Mouse (Mus musculus) MEL (cell line): Measurements from ENCODE around the gene Upk3b.

Source experiments
- CTCF ChIP-seq, 3 experiments: IDR thresholded peaks in 2 of 3; conservative IDR thresholded peaks in 1 of 3; 2 replicates each; pipeline ENCODE4 v1.5.1; 2011 to 2012; ENCODE audit warnings: low read length in 3 of 3, low read depth in 2 of 3, mild to moderate bottlenecking in 2 of 3, improper control_type of control experiment in 1 of 3, inconsistent platforms in 1 of 3, mixed read lengths in 1 of 3, moderate library complexity in 1 of 3; ENCODE audit not compliant: control insufficient read depth in 1 of 3, insufficient read depth in 1 of 3, poor library complexity in 1 of 3, severe bottlenecking in 1 of 3
- EP300 ChIP-seq, 2 experiments: IDR thresholded peaks; 2 replicates each; pipeline ENCODE4 v1.6.1; 2011; ENCODE audit warnings: improper control_type of control experiment in 2 of 2, low read length in 2 of 2, low read depth in 1 of 2, mild to moderate bottlenecking in 1 of 2
- JUND ChIP-seq: IDR thresholded peaks from 2 replicates; pipeline ENCODE4 v1.6.1; 2011; ENCODE audit warnings: low read depth, mild to moderate bottlenecking, improper control_type of control experiment, low read length
- POLR2A ChIP-seq, 2 experiments: IDR thresholded peaks; 2 replicates each; pipeline ENCODE4 v1.6.1; 2011 to 2012; ENCODE audit warnings: low read length in 2 of 2, mild to moderate bottlenecking in 2 of 2, control low read depth in 1 of 2, improper control_type of control experiment in 1 of 2, low read depth in 1 of 2, moderate library complexity in 1 of 2; ENCODE audit not compliant: control insufficient read depth in 1 of 2, insufficient read depth in 1 of 2, poor library complexity in 1 of 2
- USF2 ChIP-seq, 2 experiments: IDR thresholded peaks; 2 replicates each; pipeline ENCODE4 v1.6.1; 2011 to 2012; ENCODE audit warnings: improper control_type of control experiment in 2 of 2, low read length in 2 of 2, borderline replicate concordance in 1 of 2, inconsistent platforms in 1 of 2, low read depth in 1 of 2, mild to moderate bottlenecking in 1 of 2; ENCODE audit not compliant: insufficient read depth in 1 of 2
- ZMIZ1 ChIP-seq: IDR thresholded peaks from 2 replicates; pipeline ENCODE4 v1.6.1; 2012; ENCODE audit warnings: low read depth, mild to moderate bottlenecking, inconsistent platforms, low read length, improper control_type of control experiment, moderate library complexity

DNA sequence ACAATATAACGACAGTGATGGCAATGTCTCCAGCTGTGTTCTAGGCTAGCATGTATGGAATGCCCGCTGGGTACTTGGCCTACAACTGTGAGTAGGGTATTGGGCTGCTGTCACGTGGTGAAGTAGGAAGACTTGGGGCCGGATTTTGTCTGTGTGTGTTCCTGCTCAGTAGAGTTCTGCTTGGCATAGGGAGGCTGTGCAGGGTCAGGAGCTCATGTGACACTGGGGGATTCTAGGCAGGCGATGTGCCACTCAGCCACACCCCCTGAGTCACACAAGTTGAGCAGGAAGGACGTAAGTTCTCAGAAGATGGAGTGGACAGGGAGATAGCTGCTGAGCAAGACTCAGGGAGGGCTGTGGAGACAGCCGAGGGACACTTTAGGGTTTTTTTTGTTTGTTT lies 30.6 kb upstream of the Upk3b start:
- TF ChIP-seq JUND (no peak), POLR2A (IDR thresholded peaks at IDR 0.05; ENCODE audit: control insufficient read depth in 1 of 2, insufficient read depth in 1 of 2, low read depth in 1 of 2, low read length in 2 of 2, poor library complexity in 1 of 2) (no peak), EP300 (IDR thresholded peaks at IDR 0.05; ENCODE audit: low read depth in 1 of 2, low read length in 2 of 2) (no peak), USF2 (IDR thresholded peaks at IDR 0.05; ENCODE audit: borderline replicate concordance in 1 of 2, insufficient read depth in 1 of 2, low read depth in 1 of 2, low read length in 2 of 2) (no peak), CTCF (IDR thresholded peaks at IDR 0.05 in 2 of 3, conservative IDR thresholded peaks at IDR 0.05 in 1 of 3; ENCODE audit: control insufficient read depth in 1 of 3, insufficient read depth in 1 of 3, low read depth in 2 of 3, low read length in 3 of 3, poor library complexity in 1 of 3, severe bottlenecking in 1 of 3) (no peak), ZMIZ1 (no peak)
